Mouse (Mus musculus) natural killer cell, adult 2 months (primary cell): ENCODE data around the gene Myo1d.
A peak's percentile ranks its signal among the peaks of the same experiment; 100 is the strongest.

Experiments
- DNase-seq, 2 experiments: peaks; one replicate each; pipeline ENCODE4 v3.0.0; 2022; ENCODE audit warnings: low spot score in 2 of 2

Gene Myo1d

DNA sequence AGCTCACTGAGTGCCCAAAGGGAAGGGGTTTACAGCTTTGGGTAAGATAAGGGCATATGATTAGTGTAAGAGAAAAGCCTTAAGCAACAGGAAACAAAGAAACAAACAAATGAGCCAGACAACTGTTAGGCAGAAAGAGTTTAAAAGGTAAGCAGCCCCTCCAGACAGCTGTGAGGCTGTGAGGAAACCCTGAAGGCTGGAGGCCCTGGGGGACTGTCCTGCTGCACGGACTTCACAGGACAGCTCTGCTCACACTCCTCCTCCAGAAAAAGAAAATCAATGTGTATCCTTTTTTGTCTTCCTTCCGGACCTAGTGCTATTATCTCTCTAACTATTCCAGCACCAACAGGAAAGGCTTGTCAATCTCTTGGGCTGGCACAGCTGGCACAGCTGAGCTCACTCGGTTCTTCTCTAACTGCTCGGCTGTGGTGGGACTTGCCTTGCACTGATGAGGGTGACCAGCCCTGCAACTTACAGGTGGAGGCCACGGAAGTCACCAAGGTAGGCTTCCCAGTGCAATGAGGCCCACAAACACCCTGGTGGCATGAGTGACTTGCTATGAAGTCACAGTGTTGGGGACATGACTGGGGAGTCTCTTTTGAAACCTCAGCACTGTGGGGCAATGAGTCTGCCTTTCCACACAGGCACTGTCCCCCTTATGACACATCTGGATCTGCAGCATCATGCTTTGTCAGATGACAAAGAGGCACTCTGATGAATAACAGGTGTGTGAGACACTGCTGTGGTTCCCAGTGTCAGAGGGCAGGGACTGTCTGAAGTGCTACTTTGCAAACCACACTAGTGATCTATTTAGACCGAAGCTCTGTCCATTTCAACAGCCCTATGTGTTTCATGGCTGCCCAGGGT lies 275.1 kb downstream of the Myo1d start:
- peak; percentile 31 to 40 for DNase-seq

DNA sequence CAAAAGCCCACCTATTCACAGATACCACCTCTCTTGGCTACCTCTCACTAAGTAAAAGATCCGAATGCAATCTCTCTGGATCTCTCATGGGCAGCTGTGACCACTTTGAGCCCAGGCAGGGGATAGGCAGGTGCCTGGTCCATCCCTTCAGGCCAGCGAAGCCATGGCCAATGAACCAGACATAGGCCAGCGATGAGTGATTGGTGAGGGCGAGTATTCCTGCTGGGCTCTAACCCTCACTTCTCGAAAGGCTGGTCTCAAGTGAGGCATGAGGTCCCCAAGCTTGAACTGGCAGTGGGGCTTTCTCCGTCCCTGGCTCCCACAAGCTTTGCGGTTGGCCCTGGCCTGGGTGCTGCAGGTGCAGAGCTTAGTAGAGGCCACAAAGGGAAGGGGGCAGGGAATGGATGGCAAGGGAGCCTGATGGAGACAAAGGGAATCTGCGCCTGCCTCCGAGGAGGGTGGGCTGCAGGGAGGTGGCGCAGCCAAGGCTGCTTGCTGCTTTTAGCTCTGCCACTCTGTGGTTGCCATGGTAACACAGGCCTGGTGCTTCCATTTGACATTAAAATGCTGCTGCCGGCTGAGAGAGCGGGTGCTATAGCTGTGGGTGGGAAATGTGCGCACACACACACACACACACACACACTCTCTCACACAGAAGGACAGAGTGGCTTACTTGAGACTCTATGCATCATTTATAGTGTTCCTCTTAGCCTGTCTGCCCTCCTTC lies 275.9 kb downstream of the Myo1d start:
- peak; percentile 26 to 39 for DNase-seq

DNA sequence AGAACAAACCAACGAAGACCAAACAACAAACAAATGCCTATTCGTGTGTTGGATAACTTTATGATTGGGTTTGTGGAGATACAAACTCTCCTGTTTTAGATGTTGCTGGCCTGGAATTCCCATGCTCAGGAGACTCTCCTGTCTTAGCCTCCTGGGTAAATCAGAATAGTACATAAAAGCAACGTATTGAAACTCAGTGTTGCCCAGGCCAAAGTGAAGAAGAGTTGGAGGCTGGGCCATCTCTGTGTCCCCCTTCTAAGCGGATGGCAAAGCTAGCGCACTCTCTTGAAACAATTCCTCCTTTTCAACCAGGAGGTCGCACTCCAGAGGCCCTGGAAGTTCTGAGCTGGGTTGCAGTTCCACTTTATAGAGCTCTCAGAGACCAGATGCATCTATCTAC lies 276.5 kb downstream of the Myo1d start:
- no peak for DNase-seq

DNA sequence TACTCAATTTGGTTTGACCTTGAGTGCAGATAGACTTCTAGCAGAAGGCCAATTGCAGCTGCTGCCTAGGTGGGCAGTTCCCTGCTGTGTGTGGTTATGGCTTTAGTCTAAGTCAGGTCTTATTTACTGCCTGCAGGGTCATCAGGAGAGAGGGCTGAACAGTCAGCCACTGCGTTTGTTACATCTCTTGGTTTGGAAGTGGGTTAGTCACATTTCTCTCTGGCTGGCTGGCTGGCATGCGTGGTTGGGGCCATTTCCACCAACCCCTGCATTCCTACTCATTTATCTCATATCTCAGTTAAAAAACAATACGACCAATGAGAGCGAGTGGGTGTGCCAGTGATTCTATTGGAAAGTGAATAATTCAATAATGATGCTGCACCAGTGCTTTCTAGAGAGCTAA lies 280.3 kb downstream of the Myo1d start:
- DNase-seq, result no peak

DNA sequence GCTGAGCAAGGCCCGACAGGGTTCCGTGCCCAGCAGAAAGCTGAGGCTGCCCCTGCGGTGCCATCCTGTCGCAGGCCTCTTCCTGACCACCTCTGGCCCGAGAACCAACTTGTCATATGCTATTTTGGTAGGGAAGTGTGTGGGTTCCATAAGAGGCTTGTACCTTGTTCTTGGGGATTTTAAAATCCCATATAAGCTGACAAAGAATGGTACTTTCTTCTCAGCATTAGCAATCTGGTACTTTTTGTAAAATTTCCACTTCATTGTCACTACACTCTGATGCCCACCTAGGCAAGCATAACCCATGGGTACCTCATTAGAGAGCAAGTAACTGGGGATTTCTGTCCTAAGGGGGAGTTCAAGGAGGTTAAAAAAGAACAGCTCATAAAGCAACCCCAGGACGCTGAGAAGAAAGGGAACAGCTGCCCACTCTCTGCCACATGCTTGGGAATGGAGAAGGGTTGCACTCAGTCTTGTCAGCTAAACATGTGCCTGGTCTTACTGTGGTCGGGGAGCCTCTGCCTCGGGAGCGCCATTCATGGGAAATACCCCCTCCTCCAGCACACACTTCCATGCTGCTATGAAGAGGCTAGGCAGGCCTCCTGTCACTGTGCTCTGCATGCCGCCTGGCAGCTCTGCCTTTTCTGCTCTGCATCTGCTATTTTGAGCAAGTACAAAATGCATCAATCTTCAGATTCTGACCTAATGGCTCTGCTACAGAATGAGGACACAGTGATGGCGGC lies 281.3 kb downstream of the Myo1d start:
- no peak for DNase-seq

DNA sequence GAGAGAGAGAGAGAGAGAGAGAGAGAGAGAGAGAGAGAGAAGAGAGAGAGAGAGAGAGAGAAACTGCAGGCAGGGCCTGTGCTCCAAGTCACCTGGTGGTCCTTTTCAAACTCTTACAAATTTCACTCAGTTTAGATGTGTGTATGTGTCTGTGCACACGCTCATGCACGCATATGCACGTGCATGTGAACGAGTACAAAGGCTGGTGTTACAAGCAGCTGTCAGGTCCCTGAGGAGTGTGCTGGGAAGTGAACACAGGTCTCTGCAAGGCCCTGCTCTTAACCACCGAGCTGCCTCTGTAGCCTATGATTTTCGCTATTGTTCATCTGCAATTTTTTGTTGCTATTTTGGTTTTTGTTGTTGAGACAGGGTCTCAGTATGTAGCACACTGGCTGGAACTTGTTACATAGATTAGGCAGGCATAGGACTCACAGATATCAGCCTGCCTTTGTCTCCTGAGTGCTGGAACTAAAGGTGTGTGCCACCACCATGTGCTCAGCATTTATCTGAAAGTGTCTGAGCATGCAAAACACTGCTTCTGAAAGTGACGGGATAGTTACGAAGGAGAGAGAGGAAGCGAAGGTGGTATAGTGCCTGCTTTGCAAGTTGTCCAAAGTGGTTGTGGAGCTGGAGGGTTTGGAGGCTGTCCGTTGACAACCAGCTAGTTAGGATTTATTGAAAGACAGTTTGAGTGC lies 282.5 kb downstream of the Myo1d start:
- no peak for DNase-seq

DNA sequence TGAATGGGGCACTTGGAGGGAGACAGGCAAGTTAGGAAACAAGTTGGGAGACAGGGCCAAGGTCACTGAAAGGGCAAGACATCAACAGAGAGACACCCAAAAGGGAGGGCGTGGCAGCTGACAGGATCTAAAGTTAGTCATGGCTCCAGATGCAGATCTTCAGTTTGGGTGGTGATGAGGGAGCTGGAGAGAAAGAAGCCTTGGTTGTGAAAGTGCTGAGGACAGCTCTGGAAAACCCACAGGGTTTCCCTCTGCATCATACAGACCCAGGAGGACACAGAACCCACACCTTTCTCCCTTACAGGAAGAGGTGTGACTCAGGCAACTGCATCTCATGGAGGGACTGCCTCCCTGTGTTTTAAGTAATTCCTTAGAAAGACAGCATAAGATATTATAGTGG lies 283.2 kb downstream of the Myo1d start:
- DNase-seq, result no peak

DNA sequence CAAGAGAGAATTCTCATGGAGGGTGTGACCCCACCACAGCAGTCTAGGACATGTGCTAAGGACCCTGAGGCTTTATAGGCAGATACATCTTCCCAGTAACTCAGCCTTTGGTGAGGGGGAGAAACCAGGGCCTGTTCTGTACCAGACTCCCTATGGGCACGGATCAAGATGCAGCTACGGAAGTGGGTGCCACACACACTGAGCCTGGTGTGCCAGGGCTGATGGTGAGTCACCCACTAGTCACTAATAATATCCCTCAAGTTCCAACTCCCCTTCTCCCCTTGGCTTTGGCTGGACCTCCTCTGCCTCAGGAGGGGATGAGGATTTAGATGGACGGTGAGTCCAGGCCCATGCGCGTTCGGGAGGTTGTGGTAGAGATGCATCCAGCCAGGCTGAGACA lies 283.9 kb downstream of the Myo1d start:
- no peak for DNase-seq

DNA sequence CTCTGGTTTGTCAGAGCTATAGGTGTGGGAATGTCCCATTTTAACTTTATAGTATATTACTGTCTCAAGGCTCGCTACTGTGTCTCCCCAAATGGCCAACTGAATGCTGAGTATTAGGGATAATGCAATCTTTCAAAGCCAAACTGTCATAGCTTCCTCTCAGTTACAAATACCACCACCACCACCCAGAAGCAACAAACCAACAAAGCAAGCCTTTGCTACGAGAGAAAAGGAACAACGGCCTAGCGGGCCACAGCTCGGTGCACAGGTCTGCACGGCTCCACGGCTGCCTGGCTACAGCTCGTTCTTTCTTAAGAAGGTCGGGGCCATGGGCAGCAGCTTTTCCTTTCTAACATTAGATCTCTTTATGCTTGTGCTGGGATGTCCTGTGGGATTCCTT lies 285.0 kb downstream of the Myo1d start:
- DNase-seq, result no peak

DNA sequence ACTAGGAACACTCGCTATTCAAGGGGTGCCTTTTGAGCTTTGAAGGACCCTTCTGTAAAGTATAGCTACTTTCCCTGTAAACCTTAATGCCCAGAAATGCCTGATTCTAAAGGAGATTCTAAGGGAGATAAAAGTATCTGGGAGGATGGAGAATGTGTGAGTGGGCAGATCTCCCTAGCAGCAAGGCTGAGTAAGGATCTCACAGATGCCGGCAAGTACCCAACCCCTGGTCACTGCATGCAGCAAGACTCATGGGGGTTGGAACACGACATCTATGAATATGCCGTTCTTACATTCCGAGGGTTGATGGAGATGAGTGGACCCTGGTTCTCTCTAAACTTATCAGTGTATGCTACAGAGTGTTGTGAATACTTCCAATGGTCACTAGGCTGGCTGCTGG lies 286.6 kb downstream of the Myo1d start:
- no peak for DNase-seq

DNA sequence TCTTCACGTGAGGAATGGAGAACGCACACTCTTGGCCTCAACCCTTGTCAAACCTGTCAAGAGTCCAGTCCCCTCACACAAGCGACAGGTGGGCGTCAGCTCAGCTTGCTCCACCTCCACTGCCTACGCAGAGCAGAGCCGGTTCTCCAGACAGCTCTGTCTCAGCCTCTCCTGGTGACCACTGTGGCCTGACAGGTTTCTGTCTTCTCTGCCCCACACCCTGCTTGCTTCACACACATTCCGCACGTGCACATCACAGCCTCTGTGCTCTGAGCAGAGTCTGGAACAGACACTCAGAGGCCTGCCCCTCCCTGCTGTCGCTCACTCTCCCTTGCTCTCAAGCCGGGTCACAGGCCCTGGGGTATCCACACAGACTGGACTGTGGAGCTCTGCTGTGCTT lies 289.0 kb downstream of the Myo1d start:
- DNase-seq, result peak in 1 of 2 experiments; percentile 32

DNA sequence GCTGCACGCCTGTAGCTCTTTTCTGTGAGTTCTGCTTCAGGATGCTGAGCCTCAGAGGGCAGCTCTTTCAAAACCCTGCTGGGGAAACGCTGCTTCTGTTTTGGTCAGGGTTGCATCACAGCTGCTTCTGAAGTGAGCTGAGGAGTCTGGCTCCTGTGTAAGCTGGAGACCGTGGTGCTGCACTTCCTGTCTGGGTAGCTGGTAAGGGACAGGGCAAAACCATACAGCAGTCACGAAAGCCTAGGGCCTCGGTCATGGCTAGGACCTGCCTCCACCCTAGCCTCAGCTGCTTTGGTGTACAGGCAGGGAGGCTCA lies 290.0 kb downstream of the Myo1d start:
- DNase-seq, result peak; percentile 38 to 47

DNA sequence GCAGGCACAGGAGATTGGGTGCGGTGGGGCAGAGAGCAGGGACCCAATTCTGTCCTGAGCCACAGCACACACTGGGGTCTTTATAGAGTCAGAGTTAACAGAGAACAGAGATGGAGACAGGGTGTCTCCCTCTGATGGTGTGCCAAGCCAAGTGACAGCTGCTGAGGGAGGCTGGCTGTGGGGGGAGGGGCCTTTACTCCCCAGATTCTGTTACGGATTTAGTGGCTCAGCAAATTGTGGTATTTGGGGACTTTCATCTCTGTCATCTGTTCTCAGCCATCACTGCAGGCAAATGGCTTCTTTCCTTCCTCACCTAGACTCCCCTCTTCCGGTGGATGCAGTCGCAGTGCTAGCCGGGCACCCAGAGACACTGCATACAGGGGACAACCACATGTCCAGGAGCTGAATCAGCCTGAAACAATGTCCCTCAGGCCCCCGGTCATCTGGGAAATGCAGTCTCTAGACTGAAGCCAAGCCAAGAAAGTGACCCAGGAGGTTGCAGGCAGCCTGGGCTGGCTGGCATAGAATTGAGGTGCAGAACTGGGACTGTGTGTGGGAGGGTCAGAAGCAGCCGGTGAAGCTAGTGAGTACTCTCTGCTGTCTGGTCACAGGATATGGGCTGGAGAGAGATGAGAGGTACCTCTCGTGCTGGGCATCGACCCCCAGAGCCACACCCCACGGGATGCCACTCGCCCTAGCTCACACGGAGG lies 290.5 kb downstream of the Myo1d start:
- peak in 1 of 2 experiments; percentile 14 for DNase-seq

DNA sequence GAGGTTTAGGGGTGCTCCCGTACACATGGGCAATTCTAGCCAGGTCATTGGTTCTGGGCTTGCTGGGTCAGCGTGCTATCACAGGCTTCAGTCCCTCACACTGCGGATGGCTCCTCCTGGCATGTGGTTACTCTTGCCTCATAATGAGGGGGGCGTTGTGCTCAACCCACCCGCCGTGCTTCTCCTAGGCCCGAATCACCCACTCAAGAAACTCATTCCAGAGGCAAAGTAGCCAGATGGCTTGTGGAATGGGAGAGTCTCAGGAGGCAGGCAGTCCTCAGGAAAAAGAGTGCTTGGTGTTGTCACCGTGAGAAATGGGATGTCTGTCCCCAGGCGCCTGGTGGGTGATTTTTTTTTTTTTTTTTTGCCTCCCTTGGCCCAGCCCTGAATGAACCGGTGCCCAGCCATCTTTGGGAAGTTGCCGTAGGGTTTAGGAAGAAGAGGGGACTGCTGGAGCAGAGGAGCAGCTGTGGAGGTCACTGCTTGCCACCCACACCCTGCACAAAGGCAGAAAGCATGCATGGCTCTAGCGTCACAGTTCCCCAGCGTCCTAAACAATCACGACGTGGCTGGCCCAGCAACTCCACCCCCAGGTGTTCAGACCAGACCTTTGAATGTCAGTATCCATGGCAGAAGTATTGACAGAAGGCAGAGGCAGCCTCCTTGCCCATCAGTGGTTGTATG lies 291.8 kb downstream of the Myo1d start:
- no peak for DNase-seq

DNA sequence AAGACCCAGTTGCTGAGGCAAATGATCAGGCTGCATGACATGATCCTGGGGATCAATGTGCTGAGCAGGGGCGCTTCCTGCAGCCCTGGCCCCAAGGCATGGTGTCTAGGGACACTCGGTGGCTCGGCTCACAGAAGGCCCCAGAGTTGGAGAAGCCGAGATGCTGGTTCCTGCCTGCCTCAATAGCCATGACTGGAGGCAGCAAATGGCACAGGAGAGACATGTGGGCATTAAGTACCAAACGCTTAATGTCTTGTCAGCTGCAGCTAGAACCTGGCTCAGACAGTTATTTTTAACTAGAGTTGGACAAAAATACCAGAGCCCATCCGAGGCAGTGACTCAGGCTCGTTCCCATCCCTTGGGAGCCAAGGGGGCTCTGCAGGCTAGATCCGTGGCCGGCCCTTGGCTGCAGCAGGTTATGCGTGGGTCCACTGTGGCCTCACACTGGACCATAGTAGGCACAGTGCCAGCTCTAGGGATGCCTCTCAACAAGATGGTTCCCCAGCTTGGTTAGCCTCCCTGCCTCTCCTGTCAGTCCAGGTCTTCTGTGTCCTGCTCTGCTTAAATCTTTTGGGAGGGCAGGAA lies 294.1 kb downstream of the Myo1d start:
- DNase-seq, result no peak

DNA sequence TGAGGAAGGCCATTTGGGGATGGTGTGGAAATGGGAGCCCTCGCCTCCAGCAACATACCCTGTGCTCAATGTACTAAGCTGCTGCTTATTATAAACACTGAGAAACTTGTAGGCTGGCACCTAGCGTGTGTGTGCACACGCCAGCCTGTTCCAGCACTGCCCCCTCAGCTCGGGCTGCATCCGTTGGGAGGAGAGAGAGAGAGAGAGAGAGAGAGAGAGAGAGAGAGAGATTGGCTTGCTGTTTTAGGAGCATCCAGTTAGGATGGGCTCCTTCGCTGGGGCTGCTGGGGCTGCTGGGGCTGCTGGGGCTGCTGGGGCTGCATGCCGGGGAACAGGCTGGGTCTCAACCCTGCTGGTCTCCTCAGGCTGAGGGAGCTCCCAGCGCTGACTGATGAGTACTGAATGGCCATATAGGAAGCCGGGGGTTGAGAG lies 294.7 kb downstream of the Myo1d start:
- DNase-seq, result no peak

DNA sequence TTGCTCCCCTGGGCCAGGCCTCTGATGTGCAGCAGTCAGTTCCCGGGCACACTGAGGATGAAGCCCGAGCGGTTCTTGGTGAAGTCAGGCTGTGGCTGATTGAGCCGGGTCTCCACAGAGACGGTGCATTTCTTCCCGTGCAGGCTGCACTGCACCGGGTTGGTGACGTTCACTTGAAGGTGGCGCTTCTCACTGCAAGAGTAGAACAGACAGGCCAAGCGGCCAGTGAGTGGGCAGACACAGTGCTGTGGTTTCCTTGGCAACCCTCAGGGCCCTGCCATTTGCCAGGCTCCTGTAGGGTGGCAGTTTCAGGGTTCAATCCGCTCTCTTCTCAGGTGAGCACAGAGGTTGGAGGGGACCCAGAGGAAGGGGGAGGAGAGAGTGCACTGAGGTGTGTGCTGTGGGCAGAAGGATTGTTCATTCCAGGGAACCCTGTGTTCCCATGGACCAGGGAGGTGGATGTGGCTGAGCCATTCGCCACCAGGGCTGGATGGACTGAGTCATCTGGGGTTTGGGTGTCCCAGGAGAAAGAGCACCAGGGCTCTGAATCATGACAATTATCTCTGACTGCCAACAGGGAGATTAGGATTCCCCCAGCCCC lies 295.5 kb downstream of the Myo1d start:
- DNase-seq, result no peak

DNA sequence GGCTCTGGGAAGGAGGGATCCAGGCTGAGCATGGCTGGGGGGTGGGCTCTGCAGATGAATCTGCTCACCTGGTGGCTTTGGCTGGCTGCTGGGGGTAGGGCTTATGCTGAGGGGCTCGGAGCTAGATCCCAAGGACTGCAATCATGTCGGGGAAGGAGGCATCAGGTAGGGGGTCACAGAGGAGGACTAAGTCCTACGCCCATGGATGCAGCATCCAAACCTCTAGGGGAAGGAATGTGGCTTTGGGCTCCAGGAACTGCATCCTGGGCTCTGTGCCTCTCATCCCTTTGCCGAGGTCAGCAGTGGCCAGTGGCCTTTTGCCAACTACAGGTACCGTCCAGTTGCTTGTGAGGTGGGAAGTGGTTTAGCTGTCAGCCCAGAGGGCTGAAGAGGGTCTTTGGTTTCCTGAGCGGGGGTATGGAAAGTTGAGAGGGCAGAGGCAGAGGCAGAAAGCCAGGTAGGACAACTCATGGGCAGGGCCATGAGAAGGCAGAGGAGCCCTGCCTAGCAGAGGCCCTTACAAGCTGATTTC lies 296.2 kb downstream of the Myo1d start:
- no peak for DNase-seq

DNA sequence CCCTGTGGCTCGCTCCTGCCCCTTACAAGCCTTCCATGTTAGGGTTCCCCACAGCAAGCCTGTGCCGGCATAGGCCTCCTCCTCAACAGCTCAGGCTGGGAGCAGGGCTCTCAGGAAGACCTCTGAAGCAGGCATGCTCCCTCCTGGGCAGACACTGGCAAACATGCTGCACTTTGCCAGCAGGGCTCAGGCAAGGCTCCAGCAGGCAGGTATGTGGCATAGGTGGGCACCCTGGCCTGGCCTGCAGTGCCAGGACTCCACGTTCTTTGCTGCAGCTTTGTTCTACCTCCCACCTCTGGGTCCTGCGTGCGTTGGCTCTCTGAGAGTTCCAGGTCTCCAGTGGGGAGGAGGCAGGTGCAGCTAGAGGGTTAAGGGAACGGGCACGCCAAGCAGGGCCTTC lies 296.9 kb downstream of the Myo1d start:
- no peak for DNase-seq

DNA sequence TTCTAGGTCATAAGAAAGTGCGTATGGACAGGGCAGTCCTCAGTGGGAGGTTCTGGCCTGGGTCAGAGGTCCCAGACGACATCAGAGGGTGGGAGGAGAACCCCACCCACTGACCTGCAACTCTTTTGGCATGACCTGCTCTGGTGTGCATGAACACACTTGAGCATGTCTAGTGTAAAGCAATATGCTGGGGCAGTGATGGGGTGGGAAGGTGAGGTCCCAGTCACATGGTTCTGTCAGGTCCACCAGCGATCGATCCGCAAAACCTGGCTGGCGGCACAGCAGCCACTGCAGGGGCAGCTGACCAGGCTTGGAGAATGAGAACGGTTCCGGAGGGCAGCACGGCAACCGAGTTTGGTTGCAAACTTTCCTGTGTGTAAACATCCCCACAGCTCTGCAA lies 297.5 kb downstream of the Myo1d start:
- no peak for DNase-seq
